Mouse (Mus musculus): ENCODE data around the gene Vopp1.

Vopp1 gene

GRCm38 (mm10) chr6:57784251-57784650 is 40.7 kb downstream of the Vopp1 start:
- no peak for DNase-seq (ENCODE audit: low spot score)

DNA sequence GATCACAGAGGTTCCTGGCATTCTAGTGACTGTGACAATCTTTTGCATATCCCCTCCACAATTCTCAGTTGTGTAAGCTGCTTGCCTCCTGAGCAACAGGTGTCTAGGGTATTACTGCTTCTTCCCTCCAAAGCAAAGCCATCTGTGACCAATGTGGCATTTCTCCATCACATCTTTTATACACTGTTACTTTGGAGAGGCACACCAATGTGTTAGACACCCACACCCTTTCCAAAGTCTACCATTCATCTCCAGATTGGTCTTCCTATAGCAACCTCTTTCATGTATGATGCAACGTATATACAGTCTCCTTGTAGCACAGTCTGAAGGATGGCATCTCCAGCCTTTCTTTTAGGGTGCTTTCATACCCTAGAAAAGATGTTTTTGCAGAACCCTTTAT is 42.3 kb downstream of the Vopp1 start:
- DNase-seq (ENCODE audit: low spot score) = no peak

DNA sequence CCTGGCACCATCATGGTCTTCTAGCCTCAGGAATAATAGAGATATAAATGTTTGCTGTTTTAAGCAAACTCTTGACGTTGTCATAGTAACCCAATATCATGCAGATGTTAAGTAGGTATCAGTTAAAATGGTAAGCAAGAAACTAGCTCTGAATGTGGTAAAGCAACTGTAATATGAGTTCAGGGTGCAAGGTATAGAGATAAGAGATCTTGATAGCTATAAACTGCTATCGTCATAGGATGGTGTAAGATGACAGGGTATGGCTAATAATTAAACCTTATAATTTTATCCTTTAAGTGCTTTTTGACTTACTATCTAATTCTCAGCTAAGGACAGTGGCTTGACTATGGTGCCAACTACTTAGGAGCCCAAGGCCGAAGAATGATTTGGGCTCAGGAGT is 44.6 kb downstream of the Vopp1 start:
- DNase-seq (ENCODE audit: low spot score) = no peak

- DNase-seq (ENCODE audit: low spot score) = no peak
These were observed 51.2 kb downstream of the Vopp1 start for GRCm38 (mm10) chr6:57773792-57774191.

DNA sequence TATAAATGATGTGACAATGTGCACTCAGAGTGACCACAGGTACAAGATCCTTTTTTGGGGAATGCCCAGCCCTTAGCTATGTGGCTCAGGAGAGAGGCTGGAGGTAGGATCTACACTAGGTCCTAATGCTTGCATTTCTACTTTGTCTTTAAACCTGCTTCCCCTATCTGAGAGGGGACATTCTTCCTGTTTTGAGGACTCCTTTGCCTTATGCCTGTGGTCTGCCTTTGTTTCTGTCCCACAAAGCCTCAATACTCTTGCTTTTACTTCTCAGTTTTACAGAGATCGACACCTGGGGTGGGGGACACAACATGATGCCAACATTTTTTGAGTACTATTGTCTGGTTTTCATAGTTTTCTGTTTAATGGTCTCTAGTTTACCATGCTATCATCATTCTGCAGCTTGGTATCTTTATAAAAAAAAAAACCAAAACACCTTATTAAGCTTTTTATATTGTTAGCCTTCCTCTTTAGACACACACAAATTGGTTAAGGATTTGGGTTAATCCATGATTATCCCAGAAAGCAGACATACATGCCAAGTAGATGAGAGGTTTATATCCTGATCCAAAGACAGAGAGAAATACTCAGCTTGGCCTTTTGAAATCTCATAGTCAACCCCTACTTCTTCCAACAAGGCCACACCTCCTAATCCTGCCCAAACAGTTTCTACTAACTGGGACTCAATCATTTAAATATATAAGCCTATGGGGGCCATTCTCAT is 54.3 kb downstream of the Vopp1 start:
- DNase-seq (ENCODE audit: low spot score) = no peak

GRCm38 (mm10) chr6:57768948-57769525 is 55.9 kb downstream of the Vopp1 start:
- no peak for DNase-seq (ENCODE audit: low spot score)

GRCm38 (mm10) chr6:57767112-57767868 is 57.7 kb downstream of the Vopp1 start:
- no peak for DNase-seq (ENCODE audit: low spot score)

DNA sequence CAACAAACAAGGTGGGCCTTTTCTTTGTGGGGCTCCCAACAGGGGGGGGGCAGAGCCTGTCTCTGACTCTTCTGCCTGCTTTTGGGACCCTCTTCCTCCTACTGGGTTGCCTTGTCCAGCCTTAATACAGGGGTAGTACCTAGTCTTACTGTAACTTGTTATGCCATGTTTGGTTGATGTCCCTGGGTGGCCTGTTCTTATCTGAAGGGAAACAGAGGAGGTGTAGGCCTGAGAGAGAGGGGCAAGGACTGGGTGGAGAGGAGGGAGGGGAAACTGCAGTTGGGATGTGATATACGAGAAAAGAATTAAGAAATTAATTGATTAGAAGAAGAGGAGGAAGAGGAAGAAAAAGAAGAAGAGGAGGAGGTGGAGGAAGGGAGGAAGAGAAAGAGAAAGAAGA is 58.7 kb downstream of the Vopp1 start:
- no peak for DNase-seq (ENCODE audit: low spot score)

DNA sequence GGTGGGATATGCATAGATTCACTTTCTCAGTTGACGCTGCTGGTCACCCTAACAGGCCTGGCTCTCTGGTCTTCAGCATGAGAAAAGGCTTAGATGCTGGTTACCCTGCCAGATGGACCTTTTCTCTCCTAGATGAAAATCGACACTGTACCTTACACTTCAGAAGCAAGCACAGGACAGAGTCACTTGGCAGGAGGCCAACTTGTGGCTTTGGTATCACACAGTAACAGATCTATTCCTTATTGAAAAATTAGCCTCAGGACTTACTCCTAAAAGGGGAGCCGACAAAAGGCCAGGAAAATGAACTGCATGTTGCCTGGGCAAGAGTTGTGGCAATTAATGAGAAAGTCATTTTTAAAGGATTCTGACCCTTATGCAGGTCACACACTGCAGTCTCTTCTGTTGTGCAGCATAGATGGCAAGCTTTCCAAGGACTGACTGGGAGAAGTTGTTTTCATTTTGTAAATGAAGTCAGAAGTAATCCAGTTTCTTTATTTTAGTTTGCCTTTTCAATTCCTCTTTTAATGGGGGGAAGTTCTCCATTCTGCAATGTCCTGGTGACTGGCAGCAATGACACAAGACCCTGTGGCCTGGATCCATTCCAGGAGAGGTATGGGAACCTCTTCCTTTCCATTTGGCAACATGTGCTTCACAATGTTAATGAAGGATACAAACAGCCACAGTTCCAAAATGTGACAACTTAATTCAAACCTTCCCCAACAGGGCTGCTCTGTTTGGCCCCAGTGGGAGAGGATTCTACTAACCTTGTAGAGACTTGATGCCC is 59.7 kb downstream of the Vopp1 start:
- no peak for DNase-seq (ENCODE audit: low spot score)

- no peak for DNase-seq (ENCODE audit: low spot score)
These were observed 61.9 kb downstream of the Vopp1 start for GRCm38 (mm10) chr6:57763054-57763453.

DNA sequence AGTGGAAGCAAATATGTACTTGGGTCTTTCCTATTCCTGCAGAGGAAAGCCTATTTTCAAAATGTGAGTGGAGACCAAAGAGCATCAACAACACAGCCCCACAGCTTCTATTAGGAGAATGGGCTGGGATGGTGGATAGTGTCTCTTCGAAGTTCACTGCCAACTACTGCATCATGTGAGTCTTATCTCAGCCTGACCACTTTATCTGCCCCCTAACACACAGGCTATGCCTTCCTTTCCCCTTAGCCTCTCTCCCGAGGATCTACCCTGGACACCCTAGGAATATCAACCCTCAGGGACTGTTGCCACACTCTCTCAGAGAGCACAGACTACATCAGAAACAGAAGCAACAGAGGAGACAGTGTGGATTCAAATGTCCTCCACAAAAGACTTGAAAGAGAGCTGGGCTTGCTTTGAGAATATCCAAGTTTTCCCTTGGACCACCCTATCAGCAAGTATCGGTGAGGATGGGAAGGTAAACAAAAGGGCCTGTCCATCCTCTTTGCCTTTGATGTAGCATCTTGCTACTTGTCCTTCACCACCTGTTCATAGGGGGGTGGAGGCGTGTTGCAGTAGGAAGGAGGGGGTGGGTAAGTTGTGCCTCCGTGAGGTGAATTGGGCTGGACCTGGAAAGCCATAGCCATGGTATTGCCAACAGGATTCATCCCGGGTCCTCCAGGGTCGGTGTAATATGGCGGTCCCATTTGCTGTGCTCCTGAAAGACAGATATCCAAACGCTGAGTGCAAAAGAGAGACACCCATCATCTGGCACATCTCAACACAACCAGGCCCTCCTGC is 70.8 kb downstream of the Vopp1 start:
- no peak for DNase-seq (ENCODE audit: low spot score)

- DNase-seq (ENCODE audit: low spot score) = no peak
These were observed 79.2 kb downstream of the Vopp1 start for GRCm38 (mm10) chr6:57745748-57746129.

DNA sequence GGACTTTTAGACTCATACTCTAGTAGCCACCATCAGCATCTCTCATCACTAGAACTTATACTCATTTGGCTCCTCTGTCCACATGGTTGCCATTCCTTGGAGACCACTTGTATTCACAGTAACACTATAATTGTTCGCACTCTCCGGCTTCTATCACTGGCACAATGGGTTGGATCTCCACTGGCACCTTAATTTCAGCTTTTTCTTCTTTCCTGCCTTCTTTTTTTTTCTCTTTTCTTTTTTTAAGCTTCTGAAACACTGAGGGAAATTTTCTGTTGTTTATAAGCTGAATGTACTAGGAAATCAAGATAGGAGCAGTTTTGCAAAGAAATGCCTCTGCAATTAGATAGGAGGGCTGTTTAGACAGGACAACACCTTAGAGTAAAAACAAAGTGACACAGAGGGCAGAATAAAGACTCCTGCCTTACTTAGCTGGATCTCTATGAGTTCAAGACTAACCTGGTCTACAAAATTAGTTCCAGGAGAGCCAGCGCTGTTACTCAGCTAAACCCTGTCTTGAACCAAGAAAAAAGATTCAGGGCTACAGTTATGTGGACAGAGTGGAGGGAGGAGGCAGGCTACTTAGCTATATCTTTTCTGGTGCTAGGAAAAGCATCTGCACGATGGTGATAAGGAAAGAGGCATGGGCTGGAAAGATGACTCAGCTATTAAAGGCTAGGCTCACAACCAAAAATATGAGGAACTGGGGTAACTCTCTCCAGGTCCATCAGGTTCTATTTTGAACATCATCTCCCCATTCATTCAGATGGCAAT is 79.8 kb downstream of the Vopp1 start:
- no peak for DNase-seq (ENCODE audit: low spot score)

- DNase-seq (ENCODE audit: low spot score) = no peak
These were observed 80.8 kb downstream of the Vopp1 start for GRCm38 (mm10) chr6:57744123-57744522.

GRCm38 (mm10) chr6:57743333-57743732 is 81.6 kb downstream of the Vopp1 start:
- DNase-seq (ENCODE audit: low spot score) = no peak

GRCm38 (mm10) chr6:57742749-57743148 is 82.2 kb downstream of the Vopp1 start:
- no peak for DNase-seq (ENCODE audit: low spot score)

GRCm38 (mm10) chr6:57721347-57721746 is 103.6 kb downstream of the Vopp1 start:
- no peak for DNase-seq (ENCODE audit: low spot score)

GRCm38 (mm10) chr6:57711726-57712125 is 113.2 kb downstream of the Vopp1 start:
- DNase-seq (ENCODE audit: low spot score) = no peak

- no peak for DNase-seq (ENCODE audit: low spot score)
These were observed 118.2 kb downstream of the Vopp1 start for GRCm38 (mm10) chr6:57706721-57707120.

- no peak for DNase-seq (ENCODE audit: low spot score)
These were observed 121.3 kb downstream of the Vopp1 start for GRCm38 (mm10) chr6:57703703-57704102.

Measured in embryo, embryonic 10 days (tissue).